Mouse (Mus musculus): ENCODE data around the gene Mdh1. TPM values are rescaled to one million over a fixed set of nuclear protein-coding genes. Genes with fewer than 3 reads are reported as not detected.
"Not testable (repeated sequence)": the region's sequence is repeated elsewhere in the genome, so short reads cannot be mapped to it uniquely, and the experiment has no call there.

Mdh1 gene
- polyA plus RNA-seq, 1 experiment from 2014 or later: 462 TPM

DNA sequence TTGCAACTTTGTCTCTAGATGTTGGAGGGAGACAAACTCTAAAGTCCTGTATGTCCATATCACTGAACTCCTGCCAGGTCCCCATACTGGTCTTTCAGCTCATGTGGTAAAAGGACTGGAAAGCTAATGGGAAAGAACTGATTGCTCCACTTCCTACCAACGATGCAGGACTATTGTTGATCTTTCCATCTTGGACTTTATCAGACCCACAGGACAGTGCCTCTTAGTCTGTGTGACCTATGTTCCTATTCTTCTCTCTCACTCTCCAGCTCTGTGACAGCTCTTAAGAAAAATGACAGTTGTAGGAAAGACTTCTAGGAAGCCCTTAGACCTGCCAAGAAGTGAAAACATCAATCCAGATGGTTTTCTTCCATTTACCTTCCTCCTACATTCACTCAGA is 25.5 kb downstream of the Mdh1 start:
- DNase-seq (ENCODE audit: low spot score): no peak

DNA sequence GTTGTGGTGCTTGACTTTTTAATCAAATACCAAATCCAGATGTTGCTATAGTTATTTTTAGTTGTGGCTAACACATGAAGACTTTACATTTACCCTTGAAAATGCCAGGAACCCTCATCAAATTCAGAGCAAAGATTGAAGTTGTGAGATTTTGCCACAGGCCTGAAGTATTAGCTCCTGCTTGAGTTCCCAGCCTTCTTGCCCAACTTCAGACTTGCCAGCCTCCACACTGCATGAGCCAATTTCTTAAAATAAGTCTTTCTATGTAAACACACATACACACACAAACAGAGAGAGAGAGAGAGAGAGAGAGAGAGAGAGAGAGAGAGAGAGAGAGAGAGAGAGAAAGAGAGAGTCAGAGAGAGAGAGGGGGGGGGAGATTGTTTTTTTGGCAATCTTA is 26.2 kb downstream of the Mdh1 start:
- no peak for DNase-seq (ENCODE audit: low spot score)

- DNase-seq (ENCODE audit: low spot score): no peak
Observed at GRCm38 (mm10) chr11:21545021-21545420, 27.1 kb downstream of the Mdh1 start.

- DNase-seq (ENCODE audit: low spot score): no peak
Observed at GRCm38 (mm10) chr11:21542731-21543130, 29.4 kb downstream of the Mdh1 start.

GRCm38 (mm10) chr11:21540622-21541021 is 31.5 kb downstream of the Mdh1 start:
- DNase-seq (ENCODE audit: low spot score): no peak

DNA sequence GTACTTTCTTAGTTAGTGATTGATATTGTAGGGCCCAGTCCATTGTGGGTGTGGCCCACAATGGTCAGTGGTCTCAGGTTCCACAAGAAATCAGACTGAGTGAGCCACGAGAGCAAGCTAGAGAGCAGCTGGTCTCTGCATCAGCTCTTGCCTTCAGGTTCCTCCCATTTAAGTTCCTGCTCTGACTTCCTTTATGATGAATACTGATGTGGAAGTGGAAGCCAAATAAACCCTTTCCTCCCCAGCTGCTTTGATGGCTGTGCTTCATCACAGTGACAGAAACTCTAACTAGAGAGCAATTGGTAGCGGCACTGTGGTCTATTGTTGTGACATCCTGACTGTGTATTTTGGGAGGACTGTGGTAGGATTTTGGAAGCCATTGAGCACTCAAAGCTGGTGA is 32.1 kb downstream of the Mdh1 start:
- no peak for DNase-seq (ENCODE audit: low spot score)

GRCm38 (mm10) chr11:21530856-21531255 is 41.3 kb downstream of the Mdh1 start:
- not testable (repeated sequence) for DNase-seq (ENCODE audit: low spot score)

- DNase-seq (ENCODE audit: low spot score): no peak
Observed at GRCm38 (mm10) chr11:21528676-21529394, 43.3 kb downstream of the Mdh1 start.

DNA sequence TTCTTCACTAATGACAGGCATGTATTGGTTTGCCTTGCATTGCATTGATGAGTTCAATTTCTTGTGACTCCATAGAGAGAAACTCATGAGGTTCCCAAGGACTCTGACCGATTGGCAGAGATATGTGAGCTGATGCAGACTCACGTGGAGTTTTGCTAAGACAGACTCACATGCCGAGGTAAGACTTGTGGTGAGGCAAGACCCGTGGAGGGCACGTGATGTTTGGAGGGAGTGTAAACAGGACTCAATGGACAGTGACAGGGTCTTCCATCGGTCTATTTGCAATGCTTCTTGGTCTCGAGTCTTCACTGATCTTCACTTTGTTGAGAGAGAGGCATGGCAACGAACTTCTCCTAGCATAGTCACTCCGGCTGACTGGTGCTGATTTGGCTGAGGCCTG is 54.4 kb downstream of the Mdh1 start:
- DNase-seq (ENCODE audit: low spot score): no peak

DNA sequence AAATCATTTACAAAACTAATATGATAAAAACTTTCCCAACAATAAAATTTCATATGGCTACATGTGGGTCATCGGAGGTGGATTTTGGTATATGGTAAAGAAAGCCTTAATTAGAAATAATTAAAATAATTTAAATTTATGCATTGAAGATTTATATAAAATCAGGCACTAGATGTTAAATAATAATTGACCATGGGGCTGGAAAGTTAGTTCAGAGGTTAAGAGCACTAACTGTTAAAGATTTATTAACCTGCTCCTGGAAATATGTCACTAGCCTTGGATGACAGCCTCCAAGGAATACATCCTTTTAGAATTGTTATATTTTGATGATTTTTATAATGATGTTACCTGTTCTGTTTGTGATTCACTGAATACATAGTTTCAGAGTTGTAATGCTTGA is 55.8 kb downstream of the Mdh1 start:
- DNase-seq (ENCODE audit: low spot score): not testable (repeated sequence)

DNA sequence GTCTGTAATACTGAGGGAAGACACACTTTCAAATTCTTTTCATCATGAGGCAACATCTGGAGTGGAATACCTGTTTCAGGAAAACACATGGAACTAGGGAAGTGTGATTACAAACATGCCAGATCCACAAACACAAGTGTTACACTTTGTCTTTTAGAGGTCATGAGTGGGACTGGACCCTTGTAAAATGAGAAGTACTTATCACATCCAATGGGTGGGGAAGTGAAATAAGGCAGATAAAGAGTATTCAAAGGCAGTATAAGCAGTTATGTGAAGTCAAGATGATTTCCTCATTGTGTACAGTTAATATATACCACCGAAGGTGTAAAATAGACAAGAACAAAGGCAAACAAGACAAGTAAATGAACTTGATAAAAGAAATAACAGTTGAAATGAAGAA is 61.6 kb downstream of the Mdh1 start:
- not testable (repeated sequence) for DNase-seq (ENCODE audit: low spot score)

DNA sequence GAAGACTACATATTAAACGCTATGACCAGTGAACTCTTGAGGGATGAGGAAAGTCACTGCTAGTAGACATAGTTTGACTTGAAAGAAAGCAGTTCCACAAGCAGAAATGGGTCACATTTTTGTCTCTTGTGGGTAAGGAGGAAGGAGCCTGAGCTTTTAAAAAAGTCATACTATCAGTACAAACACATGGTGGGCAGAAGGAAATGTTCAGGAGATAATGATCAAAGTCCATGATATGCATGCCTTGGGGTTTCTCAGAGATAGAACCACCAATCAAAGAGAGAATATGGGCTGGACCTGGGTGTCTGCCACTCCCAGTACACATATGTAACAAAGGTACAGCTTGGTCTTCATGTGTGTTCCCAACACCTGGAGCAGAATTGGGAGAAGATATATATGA is 63.5 kb downstream of the Mdh1 start:
- DNase-seq (ENCODE audit: low spot score): not testable (repeated sequence)

DNA sequence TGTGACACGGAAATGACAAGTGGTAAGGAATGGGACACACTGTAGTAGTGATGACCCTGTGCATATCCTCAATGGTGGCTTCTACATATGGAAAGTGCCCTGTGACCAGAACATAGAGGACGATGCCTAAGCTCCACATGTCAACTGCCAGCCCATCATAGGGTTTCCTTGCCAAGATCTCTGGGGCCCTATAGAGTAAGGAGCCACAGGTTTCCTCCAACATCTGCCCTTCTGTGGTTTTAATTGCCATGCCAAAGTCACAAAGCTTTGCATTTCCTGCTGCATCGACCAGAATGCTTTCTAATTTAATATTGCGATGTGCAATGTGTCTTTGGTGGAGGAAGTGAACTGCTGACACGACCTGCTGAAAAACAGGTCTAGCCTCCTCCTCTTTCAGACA is 65.1 kb downstream of the Mdh1 start:
- not testable (repeated sequence) for DNase-seq (ENCODE audit: low spot score)

Small RNA genes lying within 50 kb of the gene (microRNA-seq; reads per million reads assigned to microRNA genes)
- not detected for gene Gm22990 (ENCODE audit: borderline number of aligned reads)

Other genes with a start within 250 kb of the Mdh1 start
- 39.9 and 49.9 TPM in 2 replicates for gene Ugp2, start 201.2 kb downstream of the Mdh1 start, polyA plus RNA-seq (2015; fragmentation: Nextera tagmentation; extraction: Ambion mirVana)
- 5.1 and 5.3 TPM in 2 replicates for gene Wdpcp, start 132 bp downstream of the Mdh1 start, polyA plus RNA-seq (2015; fragmentation: Nextera tagmentation; extraction: Ambion mirVana)

Measured in thymus, postnatal 0 days (tissue).